Mouse (Mus musculus): ENCODE measurements at regions not wholly inside any gene's neighbourhood (a gene's known extent, or its start where the extent isn't known, plus 50 kb on each side); places are given as distances from the start of the nearest gene placed in this dataset.

DNA sequence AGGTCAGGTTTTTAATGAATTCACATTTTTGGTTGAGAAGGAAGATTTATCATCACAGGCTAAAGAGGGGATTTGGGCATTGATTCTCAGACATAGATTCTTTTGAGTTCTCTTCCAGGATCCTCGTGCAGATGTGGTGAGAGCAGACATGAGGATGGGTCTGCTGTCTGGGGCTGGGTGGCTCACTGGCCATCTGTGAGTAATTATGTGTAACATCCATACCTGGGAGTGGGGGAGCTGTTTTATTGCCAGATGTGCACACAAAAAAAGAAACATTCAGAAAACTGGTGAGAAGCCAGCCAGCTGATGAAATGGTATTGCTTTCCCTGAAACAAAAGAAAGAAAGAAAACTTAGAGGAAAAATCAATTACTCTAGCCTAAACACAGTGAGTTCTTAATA lies 108.7 kb upstream of the D16Ertd472e start:
- TF ChIP-seq POLR2A (IDR thresholded peaks at IDR 0.05; ENCODE audit: borderline replicate concordance, extremely low read depth, low read depth, low read length) = no peak
- no peak for TF ChIP-seq CTCF (IDR thresholded peaks at IDR 0.05; ENCODE audit: insufficient read depth, low read length)

Data from lung, adult 2 months (tissue).